Mouse (Mus musculus) liver, postnatal 0 days (tissue): Measurements from ENCODE around the gene Ptprg.

ENCODE experiments used
- CTCF ChIP-seq: sonication (generic); IDR thresholded peaks from 2 replicates; pipeline ENCODE4 v1.5.1; 2016; ENCODE audit warnings: antibody characterized with exemption, low read depth
- EP300 ChIP-seq: IDR thresholded peaks from 2 replicates; pipeline ENCODE4 v1.6.1; 2016; ENCODE audit warnings: antibody characterized with exemption, low read depth, mild to moderate bottlenecking

DNA sequence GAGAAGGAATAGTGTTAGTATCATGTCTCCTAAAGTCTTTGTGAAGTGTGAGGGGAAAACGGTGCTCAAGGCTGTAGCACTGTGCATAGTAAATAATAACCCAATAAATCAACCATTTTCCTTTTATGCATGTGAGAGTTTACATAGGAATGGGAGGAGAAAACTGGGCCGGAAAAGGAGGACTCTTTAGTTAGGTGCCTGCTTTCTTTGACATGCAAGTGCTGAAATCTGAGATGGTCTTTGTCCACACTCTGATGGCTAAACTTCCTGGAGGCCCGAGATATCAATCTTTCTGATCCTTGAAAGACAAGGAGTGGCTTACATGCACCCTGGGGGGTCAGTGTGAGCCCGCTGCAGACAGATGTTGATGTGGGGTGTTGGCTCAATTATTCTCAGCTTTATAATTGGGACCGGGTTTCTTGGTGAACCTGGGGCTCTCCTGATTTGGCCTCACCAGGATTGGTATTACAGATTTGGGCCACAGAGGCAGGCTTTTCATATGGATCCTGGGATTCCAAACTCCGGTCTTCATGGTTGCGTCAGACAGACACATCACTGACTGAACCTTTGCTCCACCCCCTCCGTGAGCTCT is 7.4 kb downstream of the Ptprg start:
- TF ChIP-seq EP300 (no peak), CTCF (no peak)
